Mouse (Mus musculus): ENCODE data around the gene Dst.

Gene Dst

GRCm38 (mm10) chr1:33989643-33990042 is 81.6 kb downstream of the Dst start:
- DNase-seq, result no peak

GRCm38 (mm10) chr1:33991067-33991466 is 83.0 kb downstream of the Dst start:
- no peak for DNase-seq

GRCm38 (mm10) chr1:33992810-33993209 is 84.8 kb downstream of the Dst start:
- DNase-seq, result no peak

GRCm38 (mm10) chr1:33994201-33994600 is 86.2 kb downstream of the Dst start:
- DNase-seq, result no peak

- DNase-seq, result no peak
These were observed 87.4 kb downstream of the Dst start for GRCm38 (mm10) chr1:33995386-33995785.

GRCm38 (mm10) chr1:33996105-33996887 is 88.3 kb downstream of the Dst start:
- no peak for DNase-seq

GRCm38 (mm10) chr1:34002321-34002720 is 94.3 kb downstream of the Dst start:
- DNase-seq, result no peak

- no peak for DNase-seq
These were observed 94.9 kb downstream of the Dst start for GRCm38 (mm10) chr1:34002970-34003369.

- no peak for DNase-seq
These were observed 97.3 kb downstream of the Dst start for GRCm38 (mm10) chr1:34005238-34005725.

GRCm38 (mm10) chr1:34005726-34006638 is 98.0 kb downstream of the Dst start:
- peak; percentile 67 for DNase-seq

- no peak for DNase-seq
These were observed 98.9 kb downstream of the Dst start for GRCm38 (mm10) chr1:34006828-34007361.

- DNase-seq, result peak; percentile 17
These were observed 99.4 kb downstream of the Dst start for GRCm38 (mm10) chr1:34007379-34007778.

GRCm38 (mm10) chr1:34011051-34011677 is 103.1 kb downstream of the Dst start:
- peak; percentile 67 for DNase-seq

GRCm38 (mm10) chr1:34011821-34012271 is 103.8 kb downstream of the Dst start:
- DNase-seq, result peak; percentile 24

GRCm38 (mm10) chr1:34013490-34013889 is 105.5 kb downstream of the Dst start:
- DNase-seq, result no peak

GRCm38 (mm10) chr1:34016780-34017179 is 108.8 kb downstream of the Dst start:
- no peak for DNase-seq

GRCm38 (mm10) chr1:34017323-34017722 is 109.3 kb downstream of the Dst start:
- no peak for DNase-seq

- no peak for DNase-seq
These were observed 112.6 kb downstream of the Dst start for GRCm38 (mm10) chr1:34020599-34020998.

- no peak for DNase-seq
These were observed 113.5 kb downstream of the Dst start for GRCm38 (mm10) chr1:34021574-34021973.

- no peak for DNase-seq
These were observed 115.1 kb downstream of the Dst start for GRCm38 (mm10) chr1:34023154-34023553.

GRCm38 (mm10) chr1:34025879-34026278 is 117.9 kb downstream of the Dst start:
- DNase-seq, result no peak

GRCm38 (mm10) chr1:34028722-34029121 is 120.7 kb downstream of the Dst start:
- no peak for DNase-seq
